Mouse (Mus musculus) large intestine, adult 2 months (tissue): ENCODE results near the gene Jkamp. TPM values are rescaled to one million over a fixed set of nuclear protein-coding genes. Genes with fewer than 3 reads are reported as not detected.
"Not testable (repeated sequence)": the region's sequence is repeated elsewhere in the genome, so short reads cannot be mapped to it uniquely, and the experiment has no call there.

Source experiments
- DNase-seq: peaks from one replicate; pipeline ENCODE4 v3.0.0-alpha.2; 2012; ENCODE audit warnings: low read depth, low spot score
- WGBS: fragments of 180-500 bp; shearing (Covaris S2); methylation state at CpG from one replicate; pipeline ENCODE4 v1.1.7; 2018; 5-methylcytosine and 5-hydroxymethylcytosine counted together
- polyA plus RNA-seq: library from polyadenylated mRNA; depleted of rRNA; stranded (reverse); fragments of >200 nt; gene quantifications from 2 replicates; pipeline ENCODE4 v1.2.3, GENCODE M21; 2012; rRNA removed

Gene Jkamp
- 36.2 and 38.0 TPM in 2 replicates for polyA plus RNA-seq

DNA sequence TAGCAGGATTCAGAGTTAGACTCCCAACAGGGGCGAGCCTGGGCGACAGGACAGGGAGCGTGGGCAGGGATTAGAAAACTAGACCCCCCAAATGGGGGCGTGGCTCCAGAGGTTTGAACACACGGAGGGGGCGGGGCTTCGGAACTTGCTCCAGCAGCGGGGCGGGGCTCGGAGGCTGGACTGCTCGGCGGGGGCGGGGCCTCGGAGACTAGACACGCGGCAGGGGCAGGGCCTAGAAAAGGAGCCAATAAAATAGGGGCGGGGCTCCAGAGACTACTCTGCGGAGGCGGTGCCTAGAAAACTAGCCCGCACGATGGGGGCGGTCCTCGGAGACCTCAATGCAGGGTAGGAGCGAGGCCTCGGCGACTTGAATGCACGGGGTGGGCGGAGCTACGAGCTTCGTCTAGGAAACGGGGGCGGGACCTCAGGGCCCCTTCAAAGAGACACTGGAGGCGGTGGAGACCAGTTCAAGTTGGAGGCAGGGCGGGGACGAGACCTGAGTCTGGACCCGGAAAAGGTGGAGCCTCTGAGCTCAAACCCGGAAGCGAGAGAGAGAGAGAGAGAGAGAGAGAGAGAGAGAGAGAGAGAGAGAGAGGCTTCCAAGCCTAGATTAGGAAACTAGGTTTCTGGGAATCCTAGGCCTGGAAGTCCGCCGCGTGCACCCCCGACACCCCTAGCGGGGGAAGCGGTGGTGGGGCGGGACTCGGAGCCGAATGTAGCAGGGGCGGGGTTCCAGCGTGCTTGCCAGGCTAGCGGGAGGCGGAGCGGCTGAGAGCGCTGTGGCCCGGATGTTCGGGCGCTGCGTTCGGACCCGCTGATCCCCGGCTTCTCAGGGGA lies at the start of gene Jkamp, which contains the start of gene L3hypdh:
Jkamp (plus strand) TSS at position 261 of the 837 bp plus-strand sequence.
L3hypdh (minus strand) TSS at position 111 of the 837 bp plus-strand sequence.
- DNase-seq = peak; percentile 99
- WGBS = 2% methylated on average over 60 of the region's 60 CpGs

DNA sequence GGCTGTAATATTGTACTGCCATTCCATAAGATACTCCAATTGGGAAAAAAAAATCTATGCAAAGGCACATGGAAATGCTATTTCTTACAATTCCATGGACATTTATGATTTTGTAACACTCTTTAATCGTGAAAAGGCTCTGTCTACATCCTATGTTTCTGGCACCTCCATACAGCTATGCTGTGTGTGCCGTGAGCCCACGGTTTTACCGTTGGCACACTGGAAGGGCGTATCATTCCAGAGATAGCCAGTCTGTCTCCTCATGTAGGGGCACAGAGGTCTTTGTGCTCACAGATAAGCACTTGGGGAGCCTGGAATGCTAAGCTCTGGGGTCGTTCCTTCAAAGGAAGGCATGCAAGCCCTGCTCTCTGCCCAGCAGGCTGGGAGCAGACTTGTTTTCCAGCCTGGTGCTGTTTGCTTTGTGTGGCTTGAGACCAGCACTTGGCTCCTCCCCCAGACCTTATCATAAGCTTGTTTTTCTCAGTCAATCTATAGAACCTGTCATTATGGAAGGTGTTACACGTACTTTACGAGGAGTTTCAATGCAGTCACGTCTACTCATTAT lies 49.2 kb upstream of the Jkamp start:
- no peak for DNase-seq
- 42% methylated on average over 9 of the region's 9 CpGs for WGBS

DNA sequence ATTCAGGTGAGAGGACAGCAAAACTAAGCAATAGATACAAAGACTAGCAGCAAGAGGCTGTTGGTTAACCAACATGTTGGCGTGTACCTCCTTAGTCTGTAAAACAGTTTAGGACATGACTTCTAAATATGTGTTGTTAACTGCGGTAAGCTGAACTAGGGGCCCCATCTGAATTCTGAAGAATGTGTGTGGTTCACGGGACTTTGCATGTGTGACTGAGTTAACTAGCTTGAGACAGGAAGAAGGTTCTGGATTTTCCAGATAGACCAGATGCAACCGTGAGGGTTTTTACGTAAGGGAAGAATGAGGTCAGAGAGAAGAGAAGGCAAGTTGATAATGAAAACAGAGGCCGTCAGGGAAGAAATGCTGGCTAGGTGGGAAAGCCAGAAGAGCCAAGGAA lies 48.3 kb upstream of the Jkamp start:
- WGBS = 82% methylated on average over 6 of the region's 6 CpGs
- no peak for DNase-seq

DNA sequence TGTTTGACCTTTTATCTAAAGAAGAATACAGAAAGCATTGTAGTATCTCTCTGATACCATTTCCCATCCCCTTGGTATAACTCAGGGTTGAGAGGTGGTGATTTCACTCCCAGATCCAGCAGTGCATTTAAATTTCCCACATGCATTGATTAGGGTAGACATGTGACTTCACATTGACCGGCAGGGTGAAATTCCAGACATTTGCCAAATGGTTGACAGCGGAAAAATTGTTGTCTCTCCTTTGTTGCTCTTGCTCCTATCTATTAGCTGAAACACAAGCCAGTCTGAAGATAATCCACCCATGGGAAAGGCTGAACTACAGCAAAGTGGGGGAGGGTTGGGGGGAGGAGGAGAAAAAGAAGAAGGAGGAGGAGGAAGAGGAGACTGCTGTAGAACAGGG lies 46.5 kb upstream of the Jkamp start:
- 90% methylated on average over 2 of the region's 2 CpGs for WGBS
- DNase-seq = no peak

DNA sequence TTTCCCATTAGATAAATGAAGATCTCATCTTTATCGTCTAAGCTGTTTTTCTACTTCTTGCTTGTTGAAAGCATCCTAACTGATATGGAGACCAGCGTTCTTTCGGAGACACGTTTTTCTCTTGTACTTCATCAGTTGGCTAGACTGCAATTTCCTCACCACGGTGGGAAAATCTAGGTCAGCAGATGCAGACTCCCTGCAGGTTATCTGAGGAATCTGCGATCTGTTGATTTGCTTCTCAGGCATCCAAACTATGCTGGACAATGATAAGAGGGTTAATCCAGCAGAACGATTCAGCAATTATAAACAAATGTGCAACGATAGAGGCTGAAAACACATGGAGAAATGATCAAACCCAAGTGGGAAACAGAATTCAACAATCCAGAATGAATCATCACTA lies 45.9 kb upstream of the Jkamp start:
- no peak for DNase-seq
- WGBS = 75% methylated on average over 8 of the region's 8 CpGs

DNA sequence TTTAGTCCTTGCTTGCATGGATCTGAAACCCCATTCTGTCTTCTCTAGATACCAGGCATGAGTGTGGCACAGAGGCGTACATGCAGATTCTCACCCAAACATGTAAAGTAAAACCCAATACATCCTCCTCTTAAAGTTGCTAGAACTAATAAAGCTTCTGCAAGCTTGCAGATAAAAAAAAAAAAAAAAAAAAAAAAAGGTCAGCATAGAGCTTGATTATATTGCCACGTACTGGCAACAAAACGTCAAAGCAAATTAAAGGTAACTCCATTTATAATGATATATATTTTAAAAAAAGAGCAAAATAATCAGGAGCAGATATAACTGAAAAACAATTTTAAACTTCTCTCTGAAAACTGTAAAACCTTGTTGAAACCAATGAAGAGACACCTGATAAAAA lies 44.2 kb upstream of the Jkamp start:
- DNase-seq = no peak
- WGBS = 88% methylated on average over 3 of the region's 3 CpGs

DNA sequence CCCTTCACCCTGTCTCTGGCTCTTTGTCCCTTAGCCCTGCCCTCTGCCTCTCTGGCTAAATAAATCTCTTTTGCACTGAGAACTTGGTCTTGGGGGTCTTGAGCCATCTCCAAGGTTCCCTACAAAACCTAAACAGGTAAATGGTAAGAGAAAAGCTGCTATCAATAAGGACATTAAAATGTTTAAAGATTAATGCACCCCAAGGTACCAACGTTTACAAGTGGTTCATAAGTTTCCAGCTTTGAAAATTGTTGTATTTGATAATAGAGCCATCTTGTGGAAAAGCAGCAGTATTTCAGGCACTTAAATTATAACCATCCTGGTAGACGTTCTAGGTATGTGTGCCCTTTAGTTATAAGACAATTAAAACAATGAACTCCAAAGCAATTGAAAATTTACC lies 37.9 kb upstream of the Jkamp start:
- 0% methylated on average over 2 of the region's 2 CpGs for WGBS

DNA sequence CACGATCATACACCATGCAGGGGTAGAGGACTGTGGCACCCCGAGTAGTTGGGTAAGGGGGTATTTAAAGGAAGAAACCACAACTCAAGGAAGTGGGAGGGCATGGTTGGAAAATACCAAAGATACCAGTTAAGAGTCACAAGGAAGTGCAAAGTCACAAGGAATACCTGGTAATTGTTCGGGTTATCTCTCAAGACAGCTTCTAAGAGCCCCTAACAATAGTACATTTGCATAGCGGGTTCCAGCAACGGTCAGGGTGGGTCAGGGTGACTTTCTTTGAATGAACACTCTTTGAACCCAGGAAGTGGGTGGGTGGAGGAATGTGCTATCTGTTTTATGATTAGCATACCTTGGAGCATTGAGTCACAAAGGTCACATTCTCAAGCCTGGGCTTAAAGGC lies 35.2 kb upstream of the Jkamp start:
- DNase-seq = not testable (repeated sequence)
- 85% methylated on average over 5 of the region's 5 CpGs for WGBS

More for the DNA sequence above, 37.9 kb upstream of the Jkamp start:
- no peak for DNase-seq

DNA sequence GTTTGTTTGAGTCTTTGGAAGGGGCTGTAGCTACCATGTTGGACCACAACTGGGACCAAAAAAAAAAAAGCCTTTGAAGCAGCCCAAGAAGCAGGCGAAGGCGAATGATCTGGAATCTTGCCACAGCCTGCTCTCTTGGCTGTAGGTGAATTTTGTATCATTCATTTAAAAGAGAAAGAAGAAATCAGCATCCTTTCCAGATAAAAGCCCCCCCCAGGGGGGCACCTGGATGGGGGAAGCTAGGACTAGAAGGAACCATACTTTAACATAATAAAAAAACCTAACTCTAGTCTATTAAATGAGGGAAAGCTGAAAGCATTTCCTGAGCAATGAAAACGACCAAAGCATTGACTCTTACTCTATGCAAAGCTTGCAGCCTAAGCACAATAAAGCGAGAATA lies 34.6 kb upstream of the Jkamp start:
- no peak for DNase-seq
- 90% methylated on average over 4 of the region's 4 CpGs for WGBS

DNA sequence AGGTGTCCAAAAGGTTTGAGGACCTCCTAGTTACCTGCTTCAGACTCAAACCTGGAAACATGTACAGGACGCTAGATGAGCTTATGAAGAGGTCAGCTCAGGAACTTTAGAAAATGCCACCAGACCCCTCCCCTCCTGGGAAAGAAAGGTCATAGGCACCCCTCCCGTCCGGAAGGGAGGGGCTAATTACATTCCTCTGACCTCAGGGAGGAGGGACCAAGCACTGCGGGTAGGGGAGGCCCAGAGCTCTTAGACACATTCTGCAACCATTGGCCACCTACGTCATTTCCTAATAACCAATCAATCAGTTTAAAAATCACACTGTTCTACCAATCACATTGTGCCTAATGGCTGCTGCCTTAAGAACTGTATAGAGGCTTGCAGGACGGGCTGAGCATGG lies 32.8 kb upstream of the Jkamp start:
- 81% methylated on average over 6 of the region's 6 CpGs for WGBS
- no peak for DNase-seq

DNA sequence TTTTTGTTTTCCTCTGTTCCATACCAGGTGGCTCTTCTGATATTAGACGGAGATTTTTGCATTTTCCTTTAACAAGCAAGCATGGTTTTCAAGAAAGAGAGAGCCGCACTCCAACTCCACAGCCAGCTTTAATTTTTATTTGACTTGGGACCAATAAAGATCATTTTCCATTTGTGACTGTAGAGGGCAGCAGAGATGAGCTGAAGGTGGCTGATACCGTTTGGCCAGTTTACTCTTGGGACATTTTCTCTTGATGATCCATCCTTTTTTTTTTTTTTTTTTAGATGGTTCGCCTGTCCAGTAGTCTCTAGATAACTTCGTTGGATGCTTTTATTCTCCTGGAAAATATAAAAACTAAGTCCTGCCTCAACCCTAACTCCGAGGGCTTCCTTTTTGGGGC lies 32.1 kb upstream of the Jkamp start:
- WGBS = 30% methylated on average over 6 of the region's 6 CpGs

DNA sequence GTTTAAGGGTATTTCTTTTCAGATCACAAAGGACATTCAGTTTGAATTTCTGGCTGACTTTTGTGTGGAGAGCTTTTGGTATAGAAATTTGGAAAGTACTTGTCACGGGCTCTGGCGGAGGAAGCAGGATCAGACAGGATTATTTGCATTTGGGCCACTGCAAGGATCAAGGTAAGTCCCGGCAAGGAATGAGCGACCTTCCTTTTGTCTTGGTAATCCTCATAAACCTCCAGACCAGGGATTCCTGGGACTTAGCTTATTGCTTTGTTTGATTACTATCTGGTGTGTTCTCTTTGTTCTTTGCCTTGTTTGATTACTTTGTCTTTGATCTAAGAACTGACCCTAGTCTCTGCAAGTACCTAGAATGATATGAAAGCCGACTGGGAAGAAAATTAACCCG lies 31.5 kb upstream of the Jkamp start:
- no peak for DNase-seq
- 24% methylated on average over 6 of the region's 6 CpGs for WGBS

More for the DNA sequence above, 32.1 kb upstream of the Jkamp start:
- DNase-seq = no peak

DNA sequence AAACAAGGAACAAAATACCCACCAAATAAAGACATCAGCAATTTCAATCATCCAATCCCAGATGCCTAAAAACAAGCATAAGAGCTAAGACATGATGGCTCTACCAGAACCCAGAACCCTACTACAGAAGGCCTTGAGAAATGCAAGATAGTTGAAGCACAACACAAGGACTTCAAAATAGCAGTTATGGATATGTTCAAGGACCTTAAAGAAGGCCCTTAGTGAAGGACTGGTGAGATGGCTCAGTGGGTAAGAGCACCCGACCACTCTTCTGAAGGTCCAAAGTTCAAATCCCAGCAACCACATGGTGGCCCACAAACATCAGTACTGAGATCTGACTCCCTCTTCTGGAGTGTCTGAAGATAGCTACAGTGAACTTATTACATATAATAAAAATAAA lies 27.6 kb upstream of the Jkamp start:
- DNase-seq = no peak
- 66% methylated on average over 1 of the region's 1 CpGs for WGBS

DNA sequence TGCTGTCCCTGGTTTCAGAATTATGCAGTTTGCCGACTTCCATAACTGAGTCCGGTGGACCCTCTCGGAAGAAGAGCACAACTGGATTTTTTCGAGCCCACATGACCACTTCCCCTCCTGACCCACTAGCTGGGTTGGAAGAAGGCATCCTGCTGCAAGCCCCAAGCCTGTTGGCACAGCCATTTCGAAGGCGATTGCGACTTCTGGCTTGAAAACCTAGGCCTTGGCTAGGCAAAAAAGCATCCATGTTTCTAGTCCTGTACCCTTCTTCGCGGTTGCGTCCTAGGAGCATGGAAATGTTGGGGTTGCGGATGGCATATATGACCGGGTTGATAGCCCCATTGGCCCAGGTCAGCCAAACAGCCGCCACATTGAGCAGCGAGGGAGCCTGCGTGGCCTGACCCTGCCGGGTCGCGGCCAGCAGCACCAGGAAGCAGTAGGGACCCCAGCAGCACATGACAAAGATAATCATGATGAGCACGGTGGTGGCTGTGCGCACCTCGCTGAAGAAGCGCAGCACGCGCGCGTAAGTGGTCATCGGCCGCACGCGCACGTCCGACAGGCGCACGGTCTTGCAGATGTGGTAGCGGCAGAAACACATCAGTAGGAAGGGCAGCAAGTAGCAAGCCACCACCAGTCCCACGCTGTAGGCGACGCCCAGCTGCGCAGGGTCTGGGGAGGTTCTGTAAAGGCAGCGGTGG lies 15.6 kb upstream of the Jkamp start:
- DNase-seq = no peak
- WGBS = 16% methylated on average over 40 of the region's 40 CpGs

DNA sequence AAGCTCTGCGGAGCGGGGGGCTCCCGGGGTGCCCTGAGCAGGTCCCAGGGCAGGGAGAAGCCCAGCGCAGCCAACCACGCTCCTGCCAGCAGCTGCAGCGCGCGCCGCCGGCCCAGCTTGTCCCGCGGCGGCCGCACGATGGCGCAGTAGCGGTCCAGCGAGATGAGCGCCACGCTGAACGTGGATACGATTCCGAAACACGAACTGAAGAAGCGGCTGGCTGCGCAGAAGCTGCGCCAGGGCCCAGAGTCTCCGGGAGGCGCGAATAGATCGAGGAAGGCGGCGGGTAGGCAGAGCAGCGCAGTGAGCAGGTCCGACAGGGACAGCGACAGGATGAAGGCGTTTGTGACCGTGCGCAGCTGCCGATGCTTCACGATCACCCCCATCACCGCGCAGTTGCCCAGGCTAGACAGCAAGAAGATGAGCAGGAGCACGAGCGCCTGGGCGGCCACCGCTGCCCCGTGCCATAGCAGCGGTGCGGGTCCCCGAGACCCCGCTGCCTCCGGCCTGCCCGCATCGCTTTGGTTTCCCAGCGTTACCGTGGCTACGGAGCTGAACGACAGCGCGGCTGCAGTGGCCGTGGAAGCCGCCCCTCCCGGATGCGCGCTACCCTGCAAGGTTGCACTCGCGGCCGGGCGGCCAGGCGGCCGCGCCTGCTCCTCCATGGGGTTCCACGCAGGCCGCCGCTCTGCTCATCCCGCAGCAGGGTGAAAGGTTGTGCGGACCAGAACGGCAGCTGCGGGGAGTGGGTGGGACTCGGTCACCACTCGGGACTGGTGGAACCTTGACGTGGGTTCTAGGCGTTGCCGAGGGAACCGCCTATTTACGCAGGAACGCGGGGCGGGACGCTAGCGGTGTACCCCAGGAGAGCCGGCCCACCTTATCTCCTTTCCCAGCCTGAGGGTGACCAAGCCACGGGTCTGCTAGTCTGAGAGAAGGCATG lies 14.8 kb upstream of the Jkamp start, which contains the start of gene Gpr135:
Gpr135 (minus strand) TSS at position 799 of the 943 bp plus-strand sequence.
- WGBS = under 1% methylated on average over 94 of the region's 94 CpGs
- no peak for DNase-seq

DNA sequence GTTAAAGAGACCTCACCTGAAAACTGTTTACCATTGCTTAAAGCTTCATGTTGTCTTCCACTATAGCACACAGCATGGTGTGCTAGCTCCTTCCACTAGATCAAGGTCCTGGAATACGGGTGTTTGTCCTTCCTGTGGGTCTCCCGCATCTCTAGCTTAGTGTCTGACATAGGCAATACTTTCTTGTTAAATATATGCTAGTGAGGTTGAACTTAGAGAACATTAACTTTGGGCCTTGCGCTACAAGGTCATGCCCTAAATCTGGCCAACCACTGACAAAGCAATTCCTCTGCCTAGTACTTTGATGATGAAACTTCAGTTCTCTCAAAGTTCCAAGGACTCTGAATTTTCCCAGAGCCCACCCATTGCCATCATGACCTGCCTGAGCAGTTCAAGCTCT lies 7.1 kb upstream of the Jkamp start:
- DNase-seq = no peak
- 89% methylated on average over 3 of the region's 3 CpGs for WGBS

DNA sequence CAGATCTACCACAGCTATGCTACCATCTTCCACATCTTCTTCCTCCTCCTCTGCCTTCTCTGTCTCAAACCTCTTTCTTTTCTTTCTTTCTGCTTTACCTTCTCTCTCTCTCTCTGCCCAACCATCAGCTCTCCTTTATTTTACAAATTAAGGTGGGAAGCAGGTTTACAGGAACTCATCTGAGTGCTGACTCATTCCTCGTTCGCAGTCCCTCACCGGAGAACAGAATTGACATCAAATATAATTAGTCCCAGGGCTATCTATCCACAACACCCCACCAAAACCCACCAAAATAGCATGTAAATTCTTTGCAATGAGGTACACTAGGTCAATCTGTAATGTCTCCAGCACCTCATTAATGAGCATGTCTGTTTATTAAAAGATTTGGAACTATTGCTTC lies 3.4 kb upstream of the Jkamp start:
- 58% methylated on average over 3 of the region's 3 CpGs for WGBS
- DNase-seq = no peak

DNA sequence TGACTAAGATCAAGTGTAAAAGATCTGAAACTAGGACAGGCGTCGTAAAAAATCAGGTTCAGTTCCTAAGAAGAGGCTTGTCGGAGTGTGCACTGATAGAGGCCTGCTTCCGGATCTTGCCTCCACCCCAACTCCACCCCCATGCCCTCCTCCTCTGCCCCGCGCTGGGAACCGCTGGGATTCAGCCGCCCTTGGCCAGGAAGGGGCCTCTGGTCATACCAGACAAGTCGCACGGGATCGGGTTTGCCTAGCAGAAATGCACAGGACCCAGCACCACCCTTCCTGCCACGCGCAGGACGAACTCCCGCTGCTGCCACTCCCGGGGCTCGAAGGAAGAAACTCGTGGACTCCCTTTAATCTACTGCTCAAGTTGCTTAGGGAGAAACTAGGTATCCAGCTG lies 3.0 kb upstream of the Jkamp start:
- 15% methylated on average over 18 of the region's 18 CpGs for WGBS
- DNase-seq = no peak

DNA sequence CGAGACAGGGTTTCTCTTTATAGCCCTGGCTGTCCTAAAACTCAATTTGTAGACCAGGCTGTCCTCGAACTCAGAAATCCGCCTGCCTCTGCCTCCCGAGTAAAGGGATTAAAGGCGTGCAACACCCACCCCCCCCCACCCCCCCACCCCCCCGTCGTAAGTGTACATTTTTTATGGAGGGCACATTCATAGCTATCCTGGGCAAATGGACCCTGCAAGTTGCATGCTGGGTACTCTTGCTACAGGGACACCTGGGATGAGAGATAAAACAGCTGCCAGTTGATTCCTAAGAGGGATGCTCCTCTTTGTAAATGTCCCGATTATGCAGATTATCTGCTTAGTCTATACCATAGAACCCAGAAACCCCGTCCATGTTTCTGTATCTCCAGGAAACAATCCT lies 2.1 kb upstream of the Jkamp start:
- 53% methylated on average over 9 of the region's 9 CpGs for WGBS
- DNase-seq = no peak
